Mouse (Mus musculus) hindbrain, postnatal 0 days (tissue): ENCODE data around the gene Smap2. TPM values are rescaled to one million over a fixed set of nuclear protein-coding genes. Genes with fewer than 3 reads are reported as not detected.
A peak's percentile ranks its signal among the peaks of the same experiment; 100 is the strongest.

Experiments used
- ATAC-seq: fragments of 200-750 bp; cut with Nextera tagmentation; 2 replicates; pipeline ENCODE4 v1.8.0; 2017; ENCODE audit warnings: mild to moderate bottlenecking, moderate TSS enrichment, moderate library complexity
- DNase-seq: peaks from one replicate; pipeline ENCODE4 v3.0.0-alpha.2; 2015; ENCODE audit warnings: low spot score
- H3K27ac ChIP-seq: fragments of 300-500 bp; sonication (generic); 2 replicates; pipeline ENCODE4 v1.5.1; 2014; ENCODE audit warnings: mild to moderate bottlenecking
- H3K27me3 ChIP-seq: fragments of 300-500 bp; sonication (generic); 2 replicates; pipeline ENCODE4 v1.6.1; 2014; ENCODE audit warnings: low read length, mixed read lengths; ENCODE audit not compliant: insufficient read depth
- H3K36me3 ChIP-seq: fragments of 300-500 bp; sonication (generic); 2 replicates; pipeline ENCODE4 v1.6.1; 2014; ENCODE audit warnings: low read length, mixed read lengths; ENCODE audit not compliant: insufficient read depth
- H3K4me1 ChIP-seq: fragments of 300-500 bp; sonication (generic); 2 replicates; pipeline ENCODE4 v1.6.1; 2014; ENCODE audit warnings: antibody characterized with exemption, low read length, mixed read lengths; ENCODE audit not compliant: insufficient read depth
- H3K4me2 ChIP-seq: fragments of 300-500 bp; sonication (generic); 2 replicates; pipeline ENCODE4 v1.6.1; 2014; ENCODE audit warnings: low read depth, mild to moderate bottlenecking, low read length, moderate library complexity, mixed read lengths
- H3K4me3 ChIP-seq: fragments of 300-500 bp; sonication (generic); 2 replicates; pipeline ENCODE4 v1.5.1; 2014; ENCODE audit warnings: low read length
- H3K9ac ChIP-seq: fragments of 300-500 bp; sonication (generic); replicated peaks from 2 replicates; pipeline ENCODE4 v1.6.1; 2014; ENCODE audit warnings: mild to moderate bottlenecking, low read length, moderate library complexity, mixed read lengths
- H3K9me3 ChIP-seq: fragments of 300-500 bp; sonication (generic); 2 replicates; pipeline ENCODE4 v1.6.1; 2016; ENCODE audit warnings: low read length, mixed read lengths
- CTCF ChIP-seq: IDR thresholded peaks from 2 replicates; pipeline ENCODE4 v1.5.1; 2016; ENCODE audit warnings: antibody characterized with exemption, control low read depth, low read depth
- WGBS: fragments of 180-500 bp; shearing (Covaris S2); extraction: QIAGEN DNeasy Blood & Tissue Kit; methylation state at CpG from one replicate; pipeline ENCODE4 v1.1.7; 2014; 5-methylcytosine and 5-hydroxymethylcytosine counted together
- polyA plus RNA-seq: library from polyadenylated mRNA; unstranded; fragments of >200 nt; fragmentation: Nextera tagmentation; extraction: Ambion mirVana; gene quantifications from 2 replicates; pipeline ENCODE4 v1.2.1, GENCODE M21; 2015
- total RNA-seq: library from RNA; depleted of rRNA; stranded (reverse); fragments of >200 nt; gene quantifications from 2 replicates; pipeline ENCODE4 v1.2.3, GENCODE M21; 2014

The Smap2 gene
- total and polyA plus RNA-seq, 2 experiments from 2014 or later = 42.0 to 79.8 TPM

GRCm38 (mm10) chr4:120968486-120968885 lies 48.6 kb downstream of the Smap2 start:
- no peak for TF ChIP-seq CTCF
- DNase-seq = no peak
- peaks cover 35% of the 10 kb centered on the region for H3K36me3 ChIP-seq

GRCm38 (mm10) chr4:120955586-120955985 lies 61.5 kb downstream of the Smap2 start:
- no peak for TF ChIP-seq CTCF
- Histone ChIP-seq H3K27me3 (no peaks in the 10 kb centered on the region), H3K9ac (no peak overlapping the region), H3K4me2 (no peak overlapping the region), H3K36me3 (no peaks in the 10 kb centered on the region), H3K27ac (no peak overlapping the region), H3K4me1 (no peaks in the 10 kb centered on the region), H3K9me3 (no peaks in the 10 kb centered on the region), H3K4me3 (no peak overlapping the region)
- no peak for ATAC-seq
- DNase-seq = no peak
- 89% methylated on average over 1 of the region's 1 CpGs for WGBS

More at GRCm38 (mm10) chr4:120968486-120968885, 48.6 kb downstream of the Smap2 start:
- 89% methylated on average over 9 of the region's 9 CpGs for WGBS
- Histone ChIP-seq H3K4me2 (no peak overlapping the region), H3K27ac (no peak overlapping the region), H3K9me3 (no peaks in the 10 kb centered on the region), H3K27me3 (no peaks in the 10 kb centered on the region), H3K9ac (no peak overlapping the region), H3K4me1 (no peaks in the 10 kb centered on the region), H3K4me3 (no peak overlapping the region)
- no peak for ATAC-seq

- no peaks in the 10 kb centered on the region for H3K27me3 ChIP-seq
- DNase-seq (no peak), ATAC-seq (no peak)
- H3K9ac ChIP-seq = no peak overlapping the region
- H3K4me2 ChIP-seq = no peak overlapping the region
- WGBS = 67% methylated on average over 1 of the region's 1 CpGs
- H3K4me3 ChIP-seq = no peak overlapping the region
- H3K36me3 ChIP-seq = no peaks in the 10 kb centered on the region
- H3K9me3 ChIP-seq = no peaks in the 10 kb centered on the region
- H3K4me1 ChIP-seq = no peaks in the 10 kb centered on the region
- no peak for TF ChIP-seq CTCF
- no peak overlapping the region for H3K27ac ChIP-seq
Observed at GRCm38 (mm10) chr4:120953667-120954066, 63.4 kb downstream of the Smap2 start.

GRCm38 (mm10) chr4:120953038-120953437 lies 64.0 kb downstream of the Smap2 start:
- Histone ChIP-seq H3K27me3 (no peaks in the 10 kb centered on the region), H3K4me2 (no peak overlapping the region), H3K4me1 (no peaks in the 10 kb centered on the region), H3K9ac (no peak overlapping the region), H3K27ac (no peak overlapping the region), H3K4me3 (no peak overlapping the region), H3K9me3 (no peaks in the 10 kb centered on the region), H3K36me3 (no peaks in the 10 kb centered on the region)
- ATAC-seq = no peak
- WGBS = 78% methylated on average over 4 of the region's 4 CpGs
- DNase-seq = no peak
- TF ChIP-seq CTCF = no peak

- H3K36me3 ChIP-seq = no peaks in the 10 kb centered on the region
- no peaks in the 10 kb centered on the region for H3K4me1 ChIP-seq
- WGBS = 44% methylated on average over 6 of the region's 6 CpGs
- H3K27me3 ChIP-seq = no peaks in the 10 kb centered on the region
- peak overlapping the region; percentile 62; the same call in 1 of the 2 replicates for H3K27ac ChIP-seq
- H3K9ac ChIP-seq = peak overlapping the region; percentile 56; the same call in 1 of the 2 replicates
- H3K4me2 ChIP-seq = peak overlapping the region; percentile 62
- no peak for TF ChIP-seq CTCF
- no peaks in the 10 kb centered on the region for H3K9me3 ChIP-seq
- no peak for DNase-seq
- H3K4me3 ChIP-seq = peak overlapping the region; percentile 62
- no peak for ATAC-seq
Observed at GRCm38 (mm10) chr4:120952163-120952562, 64.9 kb downstream of the Smap2 start.

GRCm38 (mm10) chr4:120951428-120951973 lies 65.5 kb downstream of the Smap2 start, which contains the start of gene Zfp69:
Zfp69 (minus strand) TSS chr4:120951699.
- TF ChIP-seq CTCF = no peak
- DNase-seq (peak; percentile 93), ATAC-seq (peak; percentile 98)
- Histone ChIP-seq H3K4me2 (peak within 1 kb of the TSS; percentile 62), H3K4me1 (no peaks in the 10 kb centered on the region), H3K27ac (peak within 1 kb of the TSS; percentile 62), H3K36me3 (peaks cover 2% of the 10 kb centered on the region; the same call in 1 of the 2 replicates), H3K4me3 (peak within 1 kb of the TSS; percentile 62), H3K9me3 (no peaks in the 10 kb centered on the region), H3K9ac (peak within 1 kb of the TSS; percentile 56), H3K27me3 (no peaks in the 10 kb centered on the region)
- WGBS = under 1% methylated on average over 50 of the region's 60 CpGs

GRCm38 (mm10) chr4:120950763-120951427 lies 66.2 kb downstream of the Smap2 start:
- Histone ChIP-seq H3K4me3 (peak overlapping the region; percentile 62), H3K4me1 (no peaks in the 10 kb centered on the region), H3K9me3 (no peaks in the 10 kb centered on the region), H3K4me2 (peak overlapping the region; percentile 62), H3K27ac (peak overlapping the region; percentile 62), H3K9ac (peak overlapping the region; percentile 56), H3K27me3 (no peaks in the 10 kb centered on the region), H3K36me3 (peaks cover 5% of the 10 kb centered on the region; the same call in 1 of the 2 replicates)
- WGBS = 5% methylated on average over 20 of the region's 20 CpGs
- peak; percentile 12 for DNase-seq
- no peak for ATAC-seq
- TF ChIP-seq CTCF = no peak
